Mouse (Mus musculus) forebrain, embryonic 12.5 days (tissue): ENCODE measurements at regions not wholly inside any gene's neighbourhood (a gene's known extent, or its start where the extent isn't known, plus 50 kb on each side); places are given as distances from the start of the nearest gene placed in this dataset.
A peak's percentile ranks its signal among the peaks of the same experiment; 100 is the strongest.

Source experiments
- ATAC-seq: fragments of 200-750 bp; cut with Nextera tagmentation; 2 replicates; pipeline ENCODE4 v1.8.0; 2017; ENCODE audit warnings: moderate TSS enrichment; ENCODE audit not compliant: low FRiP score
- H3K27ac ChIP-seq: fragments of 300-500 bp; sonication (generic); 2 replicates; pipeline ENCODE4 v1.5.1; 2016; ENCODE audit warnings: mild to moderate bottlenecking
- H3K27me3 ChIP-seq: fragments of 300-500 bp; sonication (generic); 2 replicates; pipeline ENCODE4 v1.6.1; 2016; ENCODE audit warnings: mild to moderate bottlenecking
- H3K36me3 ChIP-seq: fragments of 300-500 bp; sonication (generic); replicated peaks from 2 replicates; pipeline ENCODE4 v1.6.1; 2016; ENCODE audit warnings: mild to moderate bottlenecking
- H3K4me1 ChIP-seq: fragments of 300-500 bp; sonication (generic); 2 replicates; pipeline ENCODE4 v1.6.1; 2016
- H3K4me2 ChIP-seq: fragments of 300-500 bp; sonication (generic); 2 replicates; pipeline ENCODE4 v1.6.1; 2016; ENCODE audit warnings: mild to moderate bottlenecking, moderate library complexity
- H3K4me3 ChIP-seq: fragments of 300-500 bp; sonication (generic); replicated peaks from 2 replicates; pipeline ENCODE4 v1.5.1; 2016; ENCODE audit warnings: mild to moderate bottlenecking
- H3K9ac ChIP-seq: fragments of 300-500 bp; sonication (generic); 2 replicates; pipeline ENCODE4 v1.6.1; 2016; ENCODE audit warnings: mild to moderate bottlenecking
- H3K9me3 ChIP-seq: fragments of 300-500 bp; sonication (generic); 2 replicates; pipeline ENCODE4 v1.6.1; 2016
- WGBS: fragments of 180-500 bp; shearing (Covaris S2); methylation state at CpG from one replicate; pipeline ENCODE4 v1.1.7; 2016; 5-methylcytosine and 5-hydroxymethylcytosine counted together

DNA sequence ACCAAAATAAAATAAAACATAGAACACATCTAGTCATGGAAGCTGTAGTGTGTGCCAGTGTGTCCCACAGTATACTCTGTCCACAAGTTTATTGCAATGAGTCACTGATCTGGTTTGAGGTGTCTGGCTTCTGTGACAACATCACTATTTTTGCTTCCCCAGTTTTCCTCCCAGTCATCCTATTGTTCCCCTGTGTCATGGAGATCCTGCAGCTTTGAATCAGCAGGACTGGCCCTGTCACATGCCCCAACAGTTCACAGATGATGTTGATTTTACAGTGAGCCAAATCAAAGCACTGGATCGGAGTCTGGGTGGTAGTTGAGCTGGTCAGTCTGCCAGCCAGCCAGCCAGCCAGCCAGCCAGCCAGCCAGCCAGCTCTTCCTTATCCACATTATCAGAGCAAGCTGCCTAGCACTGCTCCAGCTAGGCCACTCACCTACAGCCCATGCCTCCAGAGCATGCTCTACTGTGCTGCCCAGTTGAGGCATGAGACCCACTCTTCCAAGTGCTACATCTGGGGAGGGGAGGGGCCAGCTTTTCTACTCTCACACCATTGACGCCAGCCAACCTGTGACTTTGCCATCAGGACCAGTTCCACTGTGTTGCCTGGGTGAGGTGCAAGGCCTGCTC is 619.1 kb upstream of the 4930452B06Rik start:
- peaks cover 4% of the 10 kb centered on the region; the same call in 1 of the 2 replicates for H3K27me3 ChIP-seq
- H3K9ac ChIP-seq = no peak overlapping the region
- peak; percentile 30; the same call in 1 of the 2 replicates for ATAC-seq
- H3K27ac ChIP-seq = no peak overlapping the region
- H3K4me1 ChIP-seq = no peaks in the 10 kb centered on the region; the same call in 1 of the 2 replicates
- no peaks in the 10 kb centered on the region for H3K36me3 ChIP-seq
- WGBS = 89% methylated on average over 2 of the region's 2 CpGs
- no peak overlapping the region for H3K4me2 ChIP-seq
- H3K4me3 ChIP-seq = no peak overlapping the region
- no peaks in the 10 kb centered on the region for H3K9me3 ChIP-seq

- no peak for ATAC-seq
- Histone ChIP-seq H3K9me3 (no peaks in the 10 kb centered on the region), H3K4me1 (no peaks in the 10 kb centered on the region), H3K4me2 (no peak overlapping the region), H3K27me3 (no peaks in the 10 kb centered on the region), H3K9ac (no peak overlapping the region), H3K27ac (no peak overlapping the region), H3K36me3 (no peaks in the 10 kb centered on the region), H3K4me3 (no peak overlapping the region)
- WGBS = 81% methylated on average over 14 of the region's 14 CpGs
Measured at GRCm38 (mm10) chr14:9267282-9268091, 601.4 kb upstream of the 4930452B06Rik start.

GRCm38 (mm10) chr14:9252017-9252416 is 586.0 kb upstream of the 4930452B06Rik start:
- H3K27ac ChIP-seq = no peak overlapping the region
- no peaks in the 10 kb centered on the region for H3K9me3 ChIP-seq
- H3K4me2 ChIP-seq = no peak overlapping the region
- H3K4me3 ChIP-seq = no peak overlapping the region
- H3K9ac ChIP-seq = no peak overlapping the region
- no peak for ATAC-seq
- 77% methylated on average over 1 of the region's 1 CpGs for WGBS
- H3K36me3 ChIP-seq = no peaks in the 10 kb centered on the region
- H3K4me1 ChIP-seq = no peaks in the 10 kb centered on the region
- no peaks in the 10 kb centered on the region for H3K27me3 ChIP-seq

DNA sequence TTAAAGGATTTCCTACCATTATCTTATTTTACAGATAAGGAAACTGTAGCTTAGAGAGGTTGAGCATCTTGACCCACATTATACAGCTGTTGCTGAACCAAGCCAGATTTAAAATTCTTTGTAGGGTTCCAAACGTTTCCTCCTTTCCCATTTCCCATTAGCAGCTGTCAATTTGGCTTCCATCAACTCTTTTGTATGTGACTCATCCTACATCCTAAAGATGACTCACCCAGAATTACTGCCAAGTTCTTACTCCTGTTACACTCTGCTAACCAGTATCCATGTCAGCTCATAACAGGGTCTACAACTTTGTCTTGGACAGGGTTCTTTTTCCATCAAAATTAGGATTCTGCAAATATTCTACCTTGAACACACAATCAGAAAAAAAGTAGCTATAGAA is 579.2 kb upstream of the 4930452B06Rik start:
- 64% methylated on average over 1 of the region's 1 CpGs for WGBS
- Histone ChIP-seq H3K36me3 (no peaks in the 10 kb centered on the region), H3K9me3 (no peaks in the 10 kb centered on the region), H3K27me3 (no peaks in the 10 kb centered on the region), H3K27ac (no peak overlapping the region), H3K4me2 (no peak overlapping the region), H3K9ac (no peak overlapping the region), H3K4me1 (no peaks in the 10 kb centered on the region), H3K4me3 (no peak overlapping the region)
- no peak for ATAC-seq

- no peak overlapping the region for H3K4me2 ChIP-seq
- ATAC-seq = no peak
- no peaks in the 10 kb centered on the region for H3K9me3 ChIP-seq
- H3K36me3 ChIP-seq = no peaks in the 10 kb centered on the region
- no peak overlapping the region for H3K27ac ChIP-seq
- no peaks in the 10 kb centered on the region for H3K4me1 ChIP-seq
- H3K27me3 ChIP-seq = no peaks in the 10 kb centered on the region
- H3K9ac ChIP-seq = no peak overlapping the region
- H3K4me3 ChIP-seq = no peak overlapping the region
Measured at GRCm38 (mm10) chr14:9243336-9243735, 577.3 kb upstream of the 4930452B06Rik start.

GRCm38 (mm10) chr14:9242118-9242517 is 576.1 kb upstream of the 4930452B06Rik start:
- no peak overlapping the region for H3K9ac ChIP-seq
- no peaks in the 10 kb centered on the region for H3K36me3 ChIP-seq
- whole genome bisulfite sequencing = 26% methylated on average over 2 of the region's 2 CpGs
- no peak for ATAC-seq
- H3K9me3 ChIP-seq = no peaks in the 10 kb centered on the region
- no peaks in the 10 kb centered on the region for H3K27me3 ChIP-seq
- no peak overlapping the region for H3K27ac ChIP-seq
- H3K4me1 ChIP-seq = no peaks in the 10 kb centered on the region
- H3K4me2 ChIP-seq = no peak overlapping the region
- H3K4me3 ChIP-seq = no peak overlapping the region

GRCm38 (mm10) chr14:9227670-9228069 is 561.6 kb upstream of the 4930452B06Rik start:
- 88% methylated on average over 6 of the region's 6 CpGs for WGBS
- Histone ChIP-seq H3K27me3 (no peaks in the 10 kb centered on the region), H3K27ac (no peak overlapping the region), H3K4me1 (no peaks in the 10 kb centered on the region), H3K36me3 (no peaks in the 10 kb centered on the region), H3K9ac (no peak overlapping the region), H3K9me3 (no peaks in the 10 kb centered on the region), H3K4me2 (no peak overlapping the region), H3K4me3 (no peak overlapping the region)
- no peak for ATAC-seq

DNA sequence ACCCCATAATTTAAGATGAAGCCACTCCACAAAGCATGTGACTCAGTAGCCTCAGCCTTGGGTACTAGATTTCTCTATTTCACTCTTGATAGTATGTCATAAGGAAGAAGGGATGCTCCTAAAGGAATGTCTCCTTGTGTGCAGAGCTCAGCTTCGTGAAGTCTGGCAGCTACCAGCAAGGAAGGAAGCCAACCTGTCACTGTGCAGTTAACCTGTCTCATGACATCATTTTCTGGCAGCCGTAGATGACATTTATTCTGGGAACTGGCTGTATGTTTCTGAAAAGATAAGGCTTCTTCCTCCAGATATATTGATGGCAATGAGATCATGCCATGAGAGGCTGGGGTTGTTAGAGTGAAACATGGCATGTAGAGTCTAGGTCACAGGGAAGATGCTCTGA is 534.2 kb upstream of the 4930452B06Rik start:
- Histone ChIP-seq H3K4me1 (no peaks in the 10 kb centered on the region), H3K27me3 (no peaks in the 10 kb centered on the region), H3K36me3 (no peaks in the 10 kb centered on the region), H3K9me3 (no peaks in the 10 kb centered on the region), H3K27ac (no peak overlapping the region), H3K4me3 (no peak overlapping the region), H3K9ac (no peak overlapping the region), H3K4me2 (no peak overlapping the region)
- no peak for ATAC-seq
- WGBS = 84% methylated on average over 2 of the region's 2 CpGs

- ATAC-seq = no peak
Measured at GRCm38 (mm10) chr14:9192122-9192769, 526.2 kb upstream of the 4930452B06Rik start.

GRCm38 (mm10) chr14:9191664-9192063 is 525.6 kb upstream of the 4930452B06Rik start:
- Histone ChIP-seq H3K27ac (no peak overlapping the region), H3K4me1 (no peaks in the 10 kb centered on the region), H3K27me3 (no peaks in the 10 kb centered on the region), H3K4me3 (no peak overlapping the region), H3K9me3 (no peaks in the 10 kb centered on the region), H3K4me2 (no peak overlapping the region), H3K9ac (no peak overlapping the region), H3K36me3 (no peaks in the 10 kb centered on the region)
- no peak for ATAC-seq
- WGBS = 73% methylated on average over 3 of the region's 3 CpGs

More at GRCm38 (mm10) chr14:9192122-9192769, 526.2 kb upstream of the 4930452B06Rik start:
- H3K4me3 ChIP-seq = no peak overlapping the region
- H3K4me1 ChIP-seq = no peaks in the 10 kb centered on the region
- WGBS = 78% methylated on average over 4 of the region's 4 CpGs
- H3K27ac ChIP-seq = no peak overlapping the region
- no peak overlapping the region for H3K9ac ChIP-seq
- H3K27me3 ChIP-seq = no peaks in the 10 kb centered on the region
- no peaks in the 10 kb centered on the region for H3K36me3 ChIP-seq
- no peak overlapping the region for H3K4me2 ChIP-seq
- H3K9me3 ChIP-seq = no peaks in the 10 kb centered on the region

- H3K4me3 ChIP-seq = no peak overlapping the region
- H3K9me3 ChIP-seq = no peaks in the 10 kb centered on the region
- no peaks in the 10 kb centered on the region for H3K27me3 ChIP-seq
- no peak overlapping the region for H3K4me2 ChIP-seq
- ATAC-seq = no peak
- 96% methylated on average over 2 of the region's 2 CpGs for WGBS
- no peak overlapping the region for H3K9ac ChIP-seq
- H3K4me1 ChIP-seq = no peaks in the 10 kb centered on the region
- no peaks in the 10 kb centered on the region for H3K36me3 ChIP-seq
- H3K27ac ChIP-seq = no peak overlapping the region
Measured at GRCm38 (mm10) chr14:9161336-9161735, 495.3 kb upstream of the 4930452B06Rik start.

- no peaks in the 10 kb centered on the region for H3K27me3 ChIP-seq
- no peak overlapping the region for H3K4me2 ChIP-seq
- no peaks in the 10 kb centered on the region for H3K4me1 ChIP-seq
- no peak for ATAC-seq
- no peak overlapping the region for H3K27ac ChIP-seq
- H3K4me3 ChIP-seq = no peak overlapping the region
- H3K9ac ChIP-seq = no peak overlapping the region
- no peaks in the 10 kb centered on the region for H3K36me3 ChIP-seq
- no peaks in the 10 kb centered on the region for H3K9me3 ChIP-seq
- WGBS = 84% methylated on average over 3 of the region's 3 CpGs
Measured at GRCm38 (mm10) chr14:9157941-9158340, 491.9 kb upstream of the 4930452B06Rik start.
